In genomic region chr11:45678666-45679292, GRCm38 (mm10) we compare ENCODE assay signal across 8 mouse cellular contexts.
DNase-seq lines count a peak whose midpoint lies in the region; ATAC-seq and TF ChIP-seq lines count a peak whose summit lies in the region.

No protein-coding gene starts in this region.

- H3K27me3 ChIP-seq in embryonic facial prominence, embryonic 10.5 days (replicated peaks; ENCODE audit: low read depth, poor library complexity, severe bottlenecking), result no peaks in the 10 kb centered on the region
- no peaks in the 10 kb centered on the region for H3K27me3 ChIP-seq in heart, adult 2 months (ENCODE audit: control insufficient read depth, insufficient read depth, low read length)
- H3K27me3 ChIP-seq in kidney, embryonic 14.5 days (ENCODE audit: control insufficient read depth, insufficient read depth, low read length), result no peaks in the 10 kb centered on the region
- H3K27me3 ChIP-seq in limb, embryonic 13.5 days, result no peaks in the 10 kb centered on the region
- no peaks in the 10 kb centered on the region for H3K27me3 ChIP-seq in stomach, embryonic 14.5 days (ENCODE audit: control insufficient read depth, insufficient read depth, low read length)

- no peaks in the 10 kb centered on the region for H3K79me2 ChIP-seq in heart, adult 2 months (replicated peaks; ENCODE audit: control insufficient read depth, insufficient read depth, low read length)

- H3K4me3 ChIP-seq in embryonic facial prominence, embryonic 10.5 days, result no peak overlapping the region
- H3K4me3 ChIP-seq in heart, adult 2 months, result no peak overlapping the region
- H3K4me3 ChIP-seq in kidney, embryonic 14.5 days (ENCODE audit: low read length), result no peak overlapping the region
- H3K4me3 ChIP-seq in limb, embryonic 13.5 days, result no peak overlapping the region
- no peak overlapping the region for H3K4me3 ChIP-seq in stomach, embryonic 14.5 days (ENCODE audit: low read depth, low read length)

- WGBS in embryonic facial prominence, embryonic 10.5 days, result 62% methylated on average over 11 of the region's 11 CpGs
- whole genome bisulfite sequencing in heart, adult 2 months, result 14% methylated on average over 11 of the region's 11 CpGs
- 45% methylated on average over 11 of the region's 11 CpGs for WGBS in kidney, embryonic 14.5 days
- WGBS in limb, embryonic 13.5 days, result 40% methylated on average over 11 of the region's 11 CpGs
- WGBS in stomach, embryonic 14.5 days, result 59% methylated on average over 11 of the region's 11 CpGs

- TF ChIP-seq POLR2A in heart, adult 2 months (IDR thresholded peaks at IDR 0.05; ENCODE audit: insufficient read depth, low read depth, low read length), result no peak

- no peaks in the 10 kb centered on the region for H3K4me1 ChIP-seq in embryonic facial prominence, embryonic 10.5 days
- H3K4me1 ChIP-seq in heart, adult 2 months (ENCODE audit: control insufficient read depth, insufficient read depth, low read length), result peaks cover 2% of the 10 kb centered on the region
- no peaks in the 10 kb centered on the region for H3K4me1 ChIP-seq in kidney, embryonic 14.5 days (ENCODE audit: control insufficient read depth, insufficient read depth, low read length)
- H3K4me1 ChIP-seq in limb, embryonic 13.5 days, result peaks cover 3% of the 10 kb centered on the region; the same call in 1 of the 2 replicates
- no peaks in the 10 kb centered on the region for H3K4me1 ChIP-seq in stomach, embryonic 14.5 days (ENCODE audit: control insufficient read depth, insufficient read depth, low read length)

- H3K36me3 ChIP-seq in embryonic facial prominence, embryonic 10.5 days (replicated peaks), result no peaks in the 10 kb centered on the region
- H3K36me3 ChIP-seq in heart, adult 2 months (ENCODE audit: control insufficient read depth, insufficient read depth, low read length), result no peaks in the 10 kb centered on the region
- H3K36me3 ChIP-seq in kidney, embryonic 14.5 days (ENCODE audit: control insufficient read depth, insufficient read depth, low read length), result no peaks in the 10 kb centered on the region
- no peaks in the 10 kb centered on the region for H3K36me3 ChIP-seq in limb, embryonic 13.5 days
- H3K36me3 ChIP-seq in stomach, embryonic 14.5 days (ENCODE audit: control insufficient read depth, insufficient read depth, low read length), result no peaks in the 10 kb centered on the region

- no peak overlapping the region; the same call in 1 of the 2 replicates for H3K4me2 ChIP-seq in kidney, embryonic 14.5 days (replicated peaks; ENCODE audit: low read depth, low read length)
- H3K4me2 ChIP-seq in limb, embryonic 13.5 days (replicated peaks), result peak overlapping the region; percentile 34
- H3K4me2 ChIP-seq in stomach, embryonic 14.5 days (replicated peaks; ENCODE audit: low read depth, low read length), result no peak overlapping the region

- TF ChIP-seq CTCF in heart, adult 2 months (IDR thresholded peaks at IDR 0.05), result peak; percentile 96

- 0 out of 2 replicates have a peak, but pooled peaks have one; percentile 39 for ATAC-seq in kidney, embryonic 14.5 days (ENCODE audit: low FRiP score, low TSS enrichment)
- ATAC-seq in limb, embryonic 13.5 days (ENCODE audit: low FRiP score, low read depth), result peak; percentile 28; the same call in 1 of the 2 replicates
- 0 out of 2 replicates have a peak, but pooled peaks have one; percentile 23 for ATAC-seq in stomach, embryonic 14.5 days (ENCODE audit: insufficient number of reproducible peaks, insufficient read depth, low FRiP score, low read depth)

- TF ChIP-seq EP300 in heart, adult 2 months (IDR thresholded peaks at IDR 0.05; ENCODE audit: insufficient read depth, low read depth, low read length), result 0 out of 2 replicates have a peak, but pooled peaks have one; percentile 22

- H3K27ac ChIP-seq in embryonic facial prominence, embryonic 10.5 days (replicated peaks), result no peak overlapping the region
- no peak overlapping the region for H3K27ac ChIP-seq in heart, adult 2 months
- H3K27ac ChIP-seq in kidney, embryonic 14.5 days (ENCODE audit: low read depth, low read length), result peak overlapping the region; percentile 30; the same call in 1 of the 2 replicates
- 0 out of 2 replicates have a peak overlapping the region, but pooled peaks have one; percentile 8 for H3K27ac ChIP-seq in limb, embryonic 13.5 days
- no peak overlapping the region; the same call in 1 of the 2 replicates for H3K27ac ChIP-seq in stomach, embryonic 14.5 days (ENCODE audit: low read length)

- no peak overlapping the region for H3K9ac ChIP-seq in heart, adult 2 months (ENCODE audit: low read depth, low read length)
- H3K9ac ChIP-seq in kidney, embryonic 14.5 days (ENCODE audit: low read depth, low read length), result no peak overlapping the region
- no peak overlapping the region for H3K9ac ChIP-seq in limb, embryonic 13.5 days
- no peak overlapping the region for H3K9ac ChIP-seq in stomach, embryonic 14.5 days (replicated peaks; ENCODE audit: low read depth, low read length)

- intact Hi-C loops in heart, adult 2 months (cut with DNase I), result loop anchor here (2.0 to 5.0 kb wide), 2 partner anchors 204 to 1092 kb away; no protein-coding TSS in a partner anchor

- H3K9me3 ChIP-seq in embryonic facial prominence, embryonic 10.5 days, result no peaks in the 10 kb centered on the region
- H3K9me3 ChIP-seq in kidney, embryonic 14.5 days (ENCODE audit: control insufficient read depth, low read length), result no peaks in the 10 kb centered on the region
- H3K9me3 ChIP-seq in limb, embryonic 13.5 days, result 0 out of 2 replicates have a peak, but pooled peaks cover 3% of the 10 kb centered on the region
- no peaks in the 10 kb centered on the region for H3K9me3 ChIP-seq in stomach, embryonic 14.5 days (ENCODE audit: control insufficient read depth, low read depth, low read length)

- peak; percentile 65 for DNase-seq in 416B (ENCODE audit: low read depth)
- peak; percentile 56 for DNase-seq in adrenal gland, postnatal 14 days
- peak; percentile 72 for DNase-seq in embryonic facial prominence, embryonic 10.5 days (ENCODE audit: low spot score)
- peak; percentile 69 to 77 for DNase-seq in heart, adult 2 months
- DNase-seq in natural killer cell, adult 2 months (ENCODE audit: low spot score in 2 of 2), result peak; percentile 29 to 73

Comparison
In these comparisons a context has a peak if more than half of its experiments do, and no peak if none do; other contexts are left out.
1. H3K27ac ChIP-seq: peak in kidney, embryonic 14.5 days (single experiment) and limb, embryonic 13.5 days (single experiment); none in embryonic facial prominence, embryonic 10.5 days (single experiment), heart, adult 2 months (single experiment) and stomach, embryonic 14.5 days (single experiment).
2. Peak in every context shown above with its lines, with median percentiles within 50 percentile points of each other: DNase-seq and ATAC-seq.